Mouse (Mus musculus) urinary bladder, postnatal 4 days (tissue): ENCODE data around the gene Tnmd.

Source experiments
- DNase-seq, 2 experiments: peaks; one replicate each; pipeline ENCODE4 v3.0.0; 2021 to 2022; ENCODE audit warnings: low spot score in 2 of 2

Tnmd gene

GRCm38 (mm10) chrX:133850680-133851079 is at the start of gene Tnmd:
Gene Tnmd, plus strand, starts transcription at chrX:133850980.
- DNase-seq: no peak

- no peak for DNase-seq
These were observed 2.9 kb downstream of the Tnmd start for GRCm38 (mm10) chrX:133853637-133854036.

GRCm38 (mm10) chrX:133869743-133870142 is 19.0 kb downstream of the Tnmd start:
- DNase-seq: no peak

- no peak for DNase-seq
These were observed 36.5 kb downstream of the Tnmd start for GRCm38 (mm10) chrX:133887308-133887707.

- no peak for DNase-seq
These were observed 37.3 kb downstream of the Tnmd start for GRCm38 (mm10) chrX:133888111-133888510.

GRCm38 (mm10) chrX:133898014-133898542 is 47.3 kb downstream of the Tnmd start, which contains the start of gene Tspan6:
Gene Tspan6, minus strand, starts transcription at chrX:133898429.
- DNase-seq: peak; percentile 69 to 79

GRCm38 (mm10) chrX:133908261-133908660 is 57.5 kb downstream of the Tnmd start, which contains the start of gene Srpx2:
Gene Srpx2, plus strand, starts transcription at chrX:133908426.
- DNase-seq: no peak

- no peak for DNase-seq
These were observed 60.8 kb downstream of the Tnmd start for GRCm38 (mm10) chrX:133911397-133912103.

GRCm38 (mm10) chrX:133913006-133913405 is 62.2 kb downstream of the Tnmd start:
- DNase-seq: no peak

GRCm38 (mm10) chrX:133914219-133914618 is 63.4 kb downstream of the Tnmd start:
- no peak for DNase-seq
